Comparison of ENCODE assay signal across 24 mouse cellular contexts in the genomic region with DNA sequence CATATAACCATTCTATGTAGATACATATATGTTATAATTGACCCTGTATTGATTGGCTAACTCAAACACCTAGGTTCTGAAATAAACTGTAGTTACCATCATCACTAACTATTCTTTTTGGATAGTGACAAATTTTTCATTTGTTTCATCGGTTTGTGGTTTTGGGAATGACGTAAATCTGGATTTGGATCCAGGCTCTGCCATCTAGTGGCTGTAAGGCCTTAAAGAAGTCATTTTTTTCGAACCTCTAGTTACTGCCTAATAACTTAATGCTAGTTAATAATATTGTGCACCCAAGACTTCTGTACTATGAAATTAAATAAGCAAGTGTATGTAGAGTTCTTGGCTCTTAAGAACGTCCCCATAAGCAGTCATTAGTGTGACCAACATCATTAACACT. TPM values are rescaled to one million over a fixed set of nuclear protein-coding genes. Genes with fewer than 3 reads are reported as not detected.
A peak's percentile ranks its signal among the peaks of the same experiment; 100 is the strongest.
DNase-seq lines count a peak whose midpoint lies in the region; ATAC-seq and TF ChIP-seq lines count a peak whose summit lies in the region.
"Had no signal": no experiment of that assay in that cellular context is flagged by ENCODE, and none has a peak within 500 bp of the region (broad histone marks: within the 10 kb centered on the region; RNA-seq: fewer than 3 reads in every experiment).

No protein-coding gene starts in this region.

- no peaks in the 10 kb centered on the region for H3K9me3 ChIP-seq in hindbrain, embryonic 14.5 days (ENCODE audit: control insufficient read depth, low read length)
- H3K9me3 ChIP-seq in hindbrain, embryonic 13.5 days, result no peaks in the 10 kb centered on the region
- no peaks in the 10 kb centered on the region for H3K9me3 ChIP-seq in lung, embryonic 14.5 days (ENCODE audit: low read depth, low read length)
- H3K9me3 ChIP-seq: G1E; hindbrain, embryonic 15.5 days; limb, embryonic 12.5 days; liver, embryonic 13.5 days had no signal

- no peak overlapping the region for H3K4me3 ChIP-seq in hindbrain, embryonic 14.5 days (replicated peaks; ENCODE audit: low read length)
- no peak overlapping the region for H3K4me3 ChIP-seq in hindbrain, embryonic 13.5 days
- no peak overlapping the region for H3K4me3 ChIP-seq in lung, embryonic 14.5 days (ENCODE audit: low read depth, low read length)
- H3K4me3 ChIP-seq: hindbrain, embryonic 15.5 days; limb, embryonic 12.5 days; liver, embryonic 13.5 days had no signal

- TF ChIP-seq CTCF in lung, embryonic 14.5 days (IDR thresholded peaks at IDR 0.05; ENCODE audit: low read depth), result peak; percentile 23; the same call in 1 of the 2 replicates

- no peak for ATAC-seq in hindbrain, embryonic 14.5 days (ENCODE audit: low FRiP score)
- ATAC-seq in hindbrain, embryonic 13.5 days (ENCODE audit: low FRiP score), result no peak
- ATAC-seq in lung, embryonic 14.5 days (ENCODE audit: insufficient read depth), result no peak
- ATAC-seq: CD4-positive, CD25-positive, alpha-beta regulatory T cell, adult 4 months; intestine, postnatal 0 days; midbrain, embryonic 16.5 days had no signal

- peak; percentile 52 to 70 for DNase-seq in cerebellum, postnatal 10 days
- no peak for DNase-seq in cerebellum, adult 11-12 months
- DNase-seq in hindbrain, embryonic 14.5 days (ENCODE audit: low spot score), result peak; percentile 44
- DNase-seq in lung, embryonic 14.5 days, result peak; percentile 15
- no peak for DNase-seq in lung, postnatal 10 days
- peak; percentile 68 for DNase-seq in brain, adult 2 months (ENCODE audit: low read depth, low spot score)
- no peak for DNase-seq in heart, postnatal 4 days
- DNase-seq: cerebellum, adult 9-11 months; embryo, embryonic 11 days; gastrocnemius, postnatal 14 days; heart, postnatal 10 days; liver, embryonic 13.5 days; right cerebral cortex, postnatal 25 days; thymus, adult 18-20 months; thymus, postnatal 4 days had no signal

- 65% methylated on average over 4 of the region's 4 CpGs for WGBS in hindbrain, embryonic 14.5 days
- 72% methylated on average over 4 of the region's 4 CpGs for WGBS in hindbrain, embryonic 13.5 days
- WGBS in lung, embryonic 14.5 days, result 58% methylated on average over 4 of the region's 4 CpGs

- H3K27me3 ChIP-seq in hindbrain, embryonic 14.5 days (ENCODE audit: control insufficient read depth, insufficient read depth, low read length), result no peaks in the 10 kb centered on the region
- no peaks in the 10 kb centered on the region for H3K27me3 ChIP-seq in hindbrain, embryonic 13.5 days
- no peaks in the 10 kb centered on the region for H3K27me3 ChIP-seq in lung, embryonic 14.5 days (ENCODE audit: insufficient read depth, low read length)
- H3K27me3 ChIP-seq: hindbrain, embryonic 15.5 days; limb, embryonic 12.5 days; liver, embryonic 13.5 days had no signal

- H3K27ac ChIP-seq in hindbrain, embryonic 14.5 days, result no peak overlapping the region
- no peak overlapping the region for H3K27ac ChIP-seq in hindbrain, embryonic 13.5 days
- no peak overlapping the region for H3K27ac ChIP-seq in lung, embryonic 14.5 days (ENCODE audit: low read depth)
- H3K27ac ChIP-seq: hindbrain, embryonic 15.5 days; limb, embryonic 12.5 days; liver, embryonic 13.5 days had no signal

- H3K4me2 ChIP-seq in hindbrain, embryonic 14.5 days (replicated peaks), result no peak overlapping the region
- H3K4me2 ChIP-seq in hindbrain, embryonic 13.5 days, result no peak overlapping the region
- H3K4me2 ChIP-seq in lung, embryonic 14.5 days, result no peak overlapping the region
- H3K4me2 ChIP-seq: hindbrain, embryonic 15.5 days; limb, embryonic 12.5 days; liver, embryonic 13.5 days had no signal

- no peak overlapping the region for H3K9ac ChIP-seq in hindbrain, embryonic 14.5 days
- H3K9ac ChIP-seq in hindbrain, embryonic 13.5 days, result no peak overlapping the region
- no peak overlapping the region for H3K9ac ChIP-seq in lung, embryonic 14.5 days
- H3K9ac ChIP-seq: hindbrain, embryonic 15.5 days; limb, embryonic 12.5 days; liver, embryonic 13.5 days had no signal

- no peaks in the 10 kb centered on the region for H3K4me1 ChIP-seq in hindbrain, embryonic 14.5 days (replicated peaks; ENCODE audit: control insufficient read depth, insufficient read depth, low read length)
- H3K4me1 ChIP-seq in hindbrain, embryonic 13.5 days (replicated peaks), result no peaks in the 10 kb centered on the region
- no peaks in the 10 kb centered on the region for H3K4me1 ChIP-seq in lung, embryonic 14.5 days (ENCODE audit: insufficient read depth)
- H3K4me1 ChIP-seq: hindbrain, embryonic 15.5 days; limb, embryonic 12.5 days; liver, embryonic 13.5 days had no signal

- no peaks in the 10 kb centered on the region for H3K36me3 ChIP-seq in hindbrain, embryonic 14.5 days (replicated peaks; ENCODE audit: control insufficient read depth, insufficient read depth)
- H3K36me3 ChIP-seq in hindbrain, embryonic 13.5 days, result no peaks in the 10 kb centered on the region
- no peaks in the 10 kb centered on the region for H3K36me3 ChIP-seq in lung, embryonic 14.5 days (ENCODE audit: insufficient read depth)
- H3K36me3 ChIP-seq: G1E; hindbrain, embryonic 15.5 days; limb, embryonic 12.5 days; liver, embryonic 13.5 days had no signal

RNA-seq across cellular contexts. Expression of gene Ptchd4, which starts 11.5 kb away (rescaled TPM):
- polyA plus RNA-seq in hindbrain, embryonic 14.5 days (2014; fragmentation: Nextera tagmentation; extraction: Ambion mirVana), result 13.3 TPM in 2 replicates
- polyA plus RNA-seq in hindbrain, embryonic 13.5 days (2015; fragmentation: Nextera tagmentation; extraction: Ambion mirVana), result 9.9 and 10.5 TPM in 2 replicates
- 0.29 and 0.34 TPM in 2 replicates for polyA plus RNA-seq in lung, embryonic 14.5 days (2014; fragmentation: Nextera tagmentation; extraction: Ambion mirVana)
- total RNA-seq in heart, postnatal 4 days (2021), result not detected
- total RNA-seq: heart, postnatal 10 days; neutrophil, adult 5-6 weeks had no signal
- polyA plus RNA-seq: CD4-positive, CD25-positive, alpha-beta regulatory T cell, adult 4 months; G1E; liver, embryonic 13.5 days; spleen, adult 2 months had no signal

Comparison
In these comparisons a context has a peak if more than half of its experiments do, and no peak if none do; other contexts are left out.
1. DNase-seq: peak in cerebellum, postnatal 10 days (2 of 2), hindbrain, embryonic 14.5 days (single experiment), lung, embryonic 14.5 days (single experiment) and brain, adult 2 months (single experiment); none in cerebellum, adult 11-12 months (single experiment), lung, postnatal 10 days (single experiment) and heart, postnatal 4 days (single experiment).